Mouse (Mus musculus) kidney, adult 2 months (tissue): ENCODE data around the gene Pld6. TPM values are rescaled to one million over a fixed set of nuclear protein-coding genes. Genes with fewer than 3 reads are reported as not detected.

ENCODE experiments used
- DNase-seq: peaks from one replicate; pipeline ENCODE4 v3.0.0; 2021
- H3K27ac ChIP-seq: fragments of 200-500 bp; 2 replicates; pipeline ENCODE4 v1.5.1; 2012; ENCODE audit warnings: low read depth, low read length, control low read depth, inconsistent platforms; ENCODE audit not compliant: insufficient read depth
- H3K27me3 ChIP-seq: fragments of 200-500 bp; replicated peaks from 2 replicates; pipeline ENCODE4 v1.6.1; 2012; ENCODE audit warnings: mild to moderate bottlenecking, moderate library complexity, low read length, inconsistent platforms; ENCODE audit not compliant: control insufficient read depth, insufficient read depth
- H3K36me3 ChIP-seq: fragments of 200-500 bp; 2 replicates; pipeline ENCODE4 v1.6.1; 2012; ENCODE audit warnings: mild to moderate bottlenecking, moderate library complexity, low read length, inconsistent platforms; ENCODE audit not compliant: control insufficient read depth, insufficient read depth
- H3K4me1 ChIP-seq: fragments of 200-500 bp; 2 replicates; pipeline ENCODE4 v1.6.1; 2011; ENCODE audit warnings: low read length; ENCODE audit not compliant: control insufficient read depth, insufficient read depth
- H3K4me3 ChIP-seq: fragments of 200-500 bp; 2 replicates; pipeline ENCODE4 v1.5.1; 2011; ENCODE audit warnings: mild to moderate bottlenecking, low read depth, low read length, control low read depth; ENCODE audit not compliant: insufficient read depth
- CTCF ChIP-seq: fragments of 200-500 bp; conservative IDR thresholded peaks from 2 replicates; pipeline ENCODE4 v1.5.1; 2011; ENCODE audit warnings: low read depth, mild to moderate bottlenecking, control low read depth, low read length, moderate library complexity, mixed read lengths; ENCODE audit not compliant: insufficient read depth, insufficient read length
- POLR2A ChIP-seq: fragments of 200-500 bp; IDR thresholded peaks from one replicate; pipeline ENCODE4 v1.6.1; 2011; ENCODE audit warnings: low read depth, low read length, control low read depth
- WGBS: fragments of 180-500 bp; shearing (Covaris S2); methylation state at CpG from one replicate; pipeline ENCODE4 v1.1.7; 2018; 5-methylcytosine and 5-hydroxymethylcytosine counted together
- polyA plus RNA-seq: library from polyadenylated mRNA; depleted of rRNA; stranded (reverse); fragments of >200 nt; gene quantifications from 2 replicates; pipeline ENCODE4 v1.2.3, GENCODE M21; 2012

Pld6 gene
- polyA plus RNA-seq, 1 experiment, result 2.6 TPM

GRCm38 (mm10) chr11:59786444-59787198 is 824 bp downstream of the Pld6 start:
- H3K27ac ChIP-seq, result no peak overlapping the region
- TF ChIP-seq CTCF, result no peak
- no peak for TF ChIP-seq POLR2A
- 49% methylated on average over 15 of the region's 15 CpGs for WGBS

GRCm38 (mm10) chr11:59783591-59783990 is 3.9 kb downstream of the Pld6 start:
- DNase-seq, result no peak
- no peaks in the 10 kb centered on the region for H3K27me3 ChIP-seq
- H3K4me3 ChIP-seq, result no peak overlapping the region
- 83% methylated on average over 6 of the region's 6 CpGs for WGBS
- no peaks in the 10 kb centered on the region for H3K36me3 ChIP-seq
- H3K4me1 ChIP-seq, result 0 out of 2 replicates have a peak, but pooled peaks cover 4% of the 10 kb centered on the region
- H3K27ac ChIP-seq, result no peak overlapping the region
- no peak for TF ChIP-seq CTCF
- no peak for TF ChIP-seq POLR2A

More at GRCm38 (mm10) chr11:59786444-59787198, 824 bp downstream of the Pld6 start:
- Histone ChIP-seq H3K4me1 (0 out of 2 replicates have a peak, but pooled peaks cover 4% of the 10 kb centered on the region), H3K36me3 (no peaks in the 10 kb centered on the region), H3K4me3 (peak overlapping the region; percentile 23; the same call in 1 of the 2 replicates), H3K27me3 (no peaks in the 10 kb centered on the region)
- no peak for DNase-seq

- Histone ChIP-seq H3K27me3 (no peaks in the 10 kb centered on the region), H3K4me3 (no peak overlapping the region), H3K36me3 (no peaks in the 10 kb centered on the region), H3K27ac (no peak overlapping the region), H3K4me1 (0 out of 2 replicates have a peak, but pooled peaks cover 4% of the 10 kb centered on the region)
- no peak for TF ChIP-seq POLR2A
- no peak for TF ChIP-seq CTCF
- DNase-seq, result no peak
- WGBS, result 87% methylated on average over 7 of the region's 7 CpGs
Observed at GRCm38 (mm10) chr11:59782091-59782590, 5.3 kb downstream of the Pld6 start.

GRCm38 (mm10) chr11:59780241-59780640 is 7.2 kb downstream of the Pld6 start:
- TF ChIP-seq POLR2A (no peak), CTCF (no peak)
- WGBS, result 80% methylated on average over 4 of the region's 4 CpGs
- H3K4me1 ChIP-seq, result no peaks in the 10 kb centered on the region
- no peaks in the 10 kb centered on the region for H3K27me3 ChIP-seq
- H3K27ac ChIP-seq, result no peak overlapping the region
- DNase-seq, result no peak
- H3K36me3 ChIP-seq, result no peaks in the 10 kb centered on the region
- H3K4me3 ChIP-seq, result no peak overlapping the region

- H3K27ac ChIP-seq, result no peak overlapping the region
- DNase-seq, result no peak
- no peak overlapping the region for H3K4me3 ChIP-seq
- no peaks in the 10 kb centered on the region for H3K27me3 ChIP-seq
- 64% methylated on average over 4 of the region's 4 CpGs for WGBS
- no peaks in the 10 kb centered on the region for H3K4me1 ChIP-seq
- no peaks in the 10 kb centered on the region for H3K36me3 ChIP-seq
- TF ChIP-seq POLR2A (no peak), CTCF (no peak)
Observed at GRCm38 (mm10) chr11:59779406-59779805, 8.0 kb downstream of the Pld6 start.

- Histone ChIP-seq H3K36me3 (no peaks in the 10 kb centered on the region), H3K27me3 (no peaks in the 10 kb centered on the region), H3K27ac (no peak overlapping the region), H3K4me3 (no peak overlapping the region), H3K4me1 (no peaks in the 10 kb centered on the region)
- no peak for TF ChIP-seq CTCF
- TF ChIP-seq POLR2A, result no peak
- WGBS, result 88% methylated on average over 1 of the region's 1 CpGs
- no peak for DNase-seq
Observed at GRCm38 (mm10) chr11:59778874-59779223, 8.6 kb downstream of the Pld6 start.

- H3K27me3 ChIP-seq, result no peaks in the 10 kb centered on the region
- no peak for TF ChIP-seq POLR2A
- TF ChIP-seq CTCF, result peak; percentile 98
- no peaks in the 10 kb centered on the region for H3K36me3 ChIP-seq
- no peak overlapping the region for H3K27ac ChIP-seq
- no peak overlapping the region for H3K4me3 ChIP-seq
- WGBS, result 53% methylated on average over 9 of the region's 9 CpGs
- no peaks in the 10 kb centered on the region for H3K4me1 ChIP-seq
- DNase-seq, result peak; percentile 79
Observed at GRCm38 (mm10) chr11:59778181-59778873, 9.1 kb downstream of the Pld6 start.
